Mouse (Mus musculus) erythroblast, embryonic 14.5 days (primary cell): ENCODE data around the gene Best2. TPM values are rescaled to one million over a fixed set of nuclear protein-coding genes. Genes with fewer than 3 reads are reported as not detected.

Source experiments
- H3K27me3 ChIP-seq: 2 replicates; pipeline ENCODE4 v1.6.1; 2012; ENCODE audit warnings: inconsistent platforms; ENCODE audit not compliant: control insufficient read depth
- H3K36me3 ChIP-seq: 2 replicates; pipeline ENCODE4 v1.6.1; 2012; ENCODE audit warnings: mild to moderate bottlenecking, inconsistent platforms; ENCODE audit not compliant: control insufficient read depth
- H3K4me1 ChIP-seq: 2 replicates; pipeline ENCODE4 v1.6.1; 2012; ENCODE audit warnings: inconsistent platforms; ENCODE audit not compliant: control insufficient read depth
- H3K4me3 ChIP-seq: replicated peaks from 2 replicates; pipeline ENCODE3; 2012; ENCODE audit warnings: moderate library complexity, mild to moderate bottlenecking, inconsistent platforms
- H3K9me3 ChIP-seq: 2 replicates; pipeline ENCODE4 v1.6.1; 2012; ENCODE audit warnings: low read length, inconsistent platforms, mixed read lengths; ENCODE audit not compliant: control insufficient read depth
- GATA1 ChIP-seq: IDR thresholded peaks from 2 replicates; pipeline ENCODE4 v1.6.1; 2012; ENCODE audit warnings: low read length, inconsistent platforms, mixed read lengths
- TAL1 ChIP-seq: IDR thresholded peaks from 3 replicates; pipeline ENCODE4 v1.6.1; 2012; ENCODE audit warnings: low read length, inconsistent platforms, mixed read lengths
- polyA plus RNA-seq: library from polyadenylated mRNA; stranded (reverse); fragments of >175 nt; gene quantifications from 2 replicates; pipeline ENCODE4 v1.2.3, GENCODE M21; 2012

Gene Best2
- polyA plus RNA-seq = not detected in 2 replicates

- Histone ChIP-seq H3K27me3 (peaks cover 45% of the 10 kb centered on the region), H3K9me3 (no peaks in the 10 kb centered on the region), H3K36me3 (peaks cover 26% of the 10 kb centered on the region), H3K4me1 (peaks cover 10% of the 10 kb centered on the region), H3K4me3 (no peak within 1 kb of the TSS)
- TF ChIP-seq GATA1 = no peak
- no peak for TF ChIP-seq TAL1
Observed at GRCm38 (mm10) chr8:85014431-85014830, at the start of gene Best2. TSS of gene Best2 (minus strand) at chr8:85014531.

- H3K4me3 ChIP-seq = no peak overlapping the region
- peaks cover 17% of the 10 kb centered on the region for H3K36me3 ChIP-seq
- H3K27me3 ChIP-seq = peaks cover 5% of the 10 kb centered on the region
- TF ChIP-seq GATA1 = no peak
- TF ChIP-seq TAL1 = no peak
- H3K9me3 ChIP-seq = no peaks in the 10 kb centered on the region
- H3K4me1 ChIP-seq = peaks cover 15% of the 10 kb centered on the region
Observed at GRCm38 (mm10) chr8:85062603-85063002, 48.3 kb upstream of the Best2 start.

- Histone ChIP-seq H3K9me3 (no peaks in the 10 kb centered on the region), H3K4me3 (peak within 1 kb of the TSS; percentile 87), H3K4me1 (peaks cover 15% of the 10 kb centered on the region), H3K27me3 (peaks cover 5% of the 10 kb centered on the region), H3K36me3 (peaks cover 27% of the 10 kb centered on the region)
- no peak for TF ChIP-seq TAL1
- TF ChIP-seq GATA1 = no peak
Observed at GRCm38 (mm10) chr8:85059879-85060616, 45.7 kb upstream of the Best2 start, which contains the start of gene Fbxw9. TSS of gene Fbxw9 (plus strand) at chr8:85060055.

DNA sequence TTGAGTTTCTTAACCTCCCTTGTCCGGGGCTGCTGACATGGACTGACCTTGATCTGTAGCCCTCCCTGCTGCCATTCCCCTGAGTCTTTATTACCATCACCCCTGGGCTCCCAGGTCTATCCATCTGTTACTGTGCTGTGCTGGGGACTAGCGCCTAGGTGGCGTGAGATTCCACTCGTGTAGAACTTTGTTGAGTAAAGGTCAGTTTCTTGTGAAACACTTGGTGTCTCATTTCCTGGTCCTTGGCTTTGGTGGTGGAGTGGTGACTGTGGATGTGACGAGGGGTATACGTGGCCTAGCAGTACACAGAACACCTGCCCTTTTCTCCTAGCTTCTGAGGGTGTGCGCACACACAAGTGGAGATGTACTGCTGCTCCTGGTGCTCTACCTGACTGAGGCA, 43.0 kb upstream of the Best2 start:
- H3K36me3 ChIP-seq = peaks cover 54% of the 10 kb centered on the region

GRCm38 (mm10) chr8:85043619-85044018, 29.3 kb upstream of the Best2 start:
- Histone ChIP-seq H3K4me1 (peaks cover 24% of the 10 kb centered on the region), H3K36me3 (peaks cover 95% of the 10 kb centered on the region), H3K9me3 (no peaks in the 10 kb centered on the region), H3K27me3 (no peaks in the 10 kb centered on the region), H3K4me3 (no peak overlapping the region)
- TF ChIP-seq TAL1 (no peak), GATA1 (no peak)

More for the DNA sequence above, 43.0 kb upstream of the Best2 start:
- Histone ChIP-seq H3K4me1 (peaks cover 15% of the 10 kb centered on the region), H3K9me3 (no peaks in the 10 kb centered on the region), H3K4me3 (no peak overlapping the region), H3K27me3 (peaks cover 5% of the 10 kb centered on the region)
- TF ChIP-seq GATA1 (no peak), TAL1 (no peak)

- H3K36me3 ChIP-seq = peaks cover 56% of the 10 kb centered on the region
- H3K4me1 ChIP-seq = peaks cover 66% of the 10 kb centered on the region
Observed at GRCm38 (mm10) chr8:85037681-85038531, 23.6 kb upstream of the Best2 start.

GRCm38 (mm10) chr8:85037366-85037680, 23.0 kb upstream of the Best2 start:
- Histone ChIP-seq H3K36me3 (peaks cover 57% of the 10 kb centered on the region), H3K4me1 (peaks cover 68% of the 10 kb centered on the region)

More at GRCm38 (mm10) chr8:85037681-85038531, 23.6 kb upstream of the Best2 start:
- no peak for TF ChIP-seq GATA1
- TF ChIP-seq TAL1 = no peak
- H3K4me3 ChIP-seq = peak overlapping the region; percentile 91
- no peaks in the 10 kb centered on the region for H3K27me3 ChIP-seq
- no peaks in the 10 kb centered on the region for H3K9me3 ChIP-seq

DNA sequence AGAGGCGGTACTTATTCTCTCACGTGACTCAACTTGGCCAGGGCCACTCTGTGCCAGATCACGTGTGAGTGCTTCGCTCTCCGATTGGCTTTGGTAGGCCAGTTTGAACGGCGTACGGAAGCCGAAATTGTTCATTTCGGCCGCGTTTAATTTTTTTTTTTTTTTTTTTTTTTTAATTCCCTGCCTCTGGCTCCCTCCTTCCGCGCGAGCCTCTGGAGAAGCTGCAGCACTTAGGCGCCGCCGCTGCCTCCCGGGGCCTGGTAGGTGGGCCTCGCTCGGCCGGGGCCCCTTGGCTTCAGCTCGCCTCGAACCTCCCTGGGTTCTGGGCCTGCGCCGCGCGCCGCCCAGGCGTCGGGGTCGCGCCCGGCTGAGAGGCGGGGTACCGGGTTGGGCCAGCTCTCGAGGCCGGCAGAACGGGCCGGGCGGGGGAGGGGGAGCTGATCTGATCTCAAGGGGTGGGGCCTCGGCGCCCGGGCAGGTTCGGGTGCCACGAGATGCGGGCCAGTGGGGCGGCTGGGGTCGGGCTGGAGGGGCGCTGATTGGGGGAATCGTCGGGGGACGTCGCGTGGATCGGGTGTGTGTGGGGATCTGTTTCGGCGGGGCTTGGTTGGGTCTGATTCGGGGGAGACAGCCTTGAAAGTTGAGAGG, 22.5 kb upstream of the Best2 start, which contains the start of gene Tnpo2:
TSS of gene Tnpo2 (plus strand) at position 198 of the 648 bp plus-strand sequence.
- Histone ChIP-seq H3K9me3 (no peaks in the 10 kb centered on the region), H3K27me3 (no peaks in the 10 kb centered on the region), H3K4me1 (peaks cover 72% of the 10 kb centered on the region), H3K36me3 (peaks cover 57% of the 10 kb centered on the region), H3K4me3 (peak within 1 kb of the TSS; percentile 91)
- TF ChIP-seq TAL1 (no peak), GATA1 (no peak)

More at GRCm38 (mm10) chr8:85037366-85037680, 23.0 kb upstream of the Best2 start:
- H3K9me3 ChIP-seq = no peaks in the 10 kb centered on the region
- H3K4me3 ChIP-seq = peak overlapping the region; percentile 91
- TF ChIP-seq TAL1 (no peak), GATA1 (no peak)
- no peaks in the 10 kb centered on the region for H3K27me3 ChIP-seq
